Mouse (Mus musculus): ENCODE results near the gene Foxo1.

The Foxo1 gene

GRCm38 (mm10) chr3:52364576-52364975 lies 96.4 kb downstream of the Foxo1 start:
- DNase-seq (ENCODE audit: low read depth, low spot score), result no peak

GRCm38 (mm10) chr3:52369204-52369603 lies 101.1 kb downstream of the Foxo1 start:
- DNase-seq (ENCODE audit: low read depth, low spot score), result no peak

- no peak for DNase-seq (ENCODE audit: low read depth, low spot score)
Measured at GRCm38 (mm10) chr3:52369881-52370428, 101.8 kb downstream of the Foxo1 start.

- DNase-seq (ENCODE audit: low read depth, low spot score), result no peak
Measured at GRCm38 (mm10) chr3:52376974-52377373, 108.8 kb downstream of the Foxo1 start.

GRCm38 (mm10) chr3:52383351-52383750 lies 115.2 kb downstream of the Foxo1 start:
- DNase-seq (ENCODE audit: low read depth, low spot score), result no peak

GRCm38 (mm10) chr3:52386343-52386742 lies 118.2 kb downstream of the Foxo1 start:
- no peak for DNase-seq (ENCODE audit: low read depth, low spot score)

- no peak for DNase-seq (ENCODE audit: low read depth, low spot score)
Measured at GRCm38 (mm10) chr3:52390321-52390720, 122.2 kb downstream of the Foxo1 start.

GRCm38 (mm10) chr3:52390766-52391665 lies 122.9 kb downstream of the Foxo1 start:
- no peak for DNase-seq (ENCODE audit: low read depth, low spot score)

GRCm38 (mm10) chr3:52391897-52392296 lies 123.8 kb downstream of the Foxo1 start:
- no peak for DNase-seq (ENCODE audit: low read depth, low spot score)

- no peak for DNase-seq (ENCODE audit: low read depth, low spot score)
Measured at GRCm38 (mm10) chr3:52392521-52392920, 124.4 kb downstream of the Foxo1 start.

GRCm38 (mm10) chr3:52393171-52393570 lies 125.0 kb downstream of the Foxo1 start:
- no peak for DNase-seq (ENCODE audit: low read depth, low spot score)

GRCm38 (mm10) chr3:52396121-52396731 lies 128.1 kb downstream of the Foxo1 start:
- no peak for DNase-seq (ENCODE audit: low read depth, low spot score)

- DNase-seq (ENCODE audit: low read depth, low spot score), result no peak
Measured at GRCm38 (mm10) chr3:52396951-52397615, 128.9 kb downstream of the Foxo1 start.

- no peak for DNase-seq (ENCODE audit: low read depth, low spot score)
Measured at GRCm38 (mm10) chr3:52397961-52398360, 129.8 kb downstream of the Foxo1 start.

- no peak for DNase-seq (ENCODE audit: low read depth, low spot score)
Measured at GRCm38 (mm10) chr3:52400284-52401161, 132.4 kb downstream of the Foxo1 start.

GRCm38 (mm10) chr3:52401162-52401928 lies 133.2 kb downstream of the Foxo1 start:
- DNase-seq (ENCODE audit: low read depth, low spot score), result no peak
